Mouse (Mus musculus) cerebellum, adult 8-10 months (tissue): ENCODE data around the gene Aagab.

Experiments
- DNase-seq: peaks from one replicate; pipeline ENCODE4 v3.0.0; 2022

The Aagab gene

GRCm38 (mm10) chr9:63608006-63608405 lies 5.5 kb downstream of the Aagab start:
- no peak for DNase-seq

GRCm38 (mm10) chr9:63609246-63609645 lies 6.8 kb downstream of the Aagab start:
- DNase-seq = no peak

- no peak for DNase-seq
Measured at GRCm38 (mm10) chr9:63609776-63610175, 7.3 kb downstream of the Aagab start.

- no peak for DNase-seq
Measured at GRCm38 (mm10) chr9:63610231-63610630, 7.8 kb downstream of the Aagab start.

GRCm38 (mm10) chr9:63610841-63611366 lies 8.4 kb downstream of the Aagab start:
- no peak for DNase-seq

GRCm38 (mm10) chr9:63611967-63612366 lies 9.5 kb downstream of the Aagab start:
- no peak for DNase-seq

GRCm38 (mm10) chr9:63612565-63613515 lies 10.4 kb downstream of the Aagab start:
- DNase-seq = peak; percentile 37

- DNase-seq = no peak
Measured at GRCm38 (mm10) chr9:63613569-63613968, 11.1 kb downstream of the Aagab start.

- no peak for DNase-seq
Measured at GRCm38 (mm10) chr9:63614018-63614985, 11.8 kb downstream of the Aagab start.

- no peak for DNase-seq
Measured at GRCm38 (mm10) chr9:63617967-63618366, 15.5 kb downstream of the Aagab start.

- no peak for DNase-seq
Measured at GRCm38 (mm10) chr9:63623895-63624569, 21.6 kb downstream of the Aagab start.

GRCm38 (mm10) chr9:63625090-63625756 lies 22.8 kb downstream of the Aagab start:
- DNase-seq = no peak

GRCm38 (mm10) chr9:63632045-63632444 lies 29.6 kb downstream of the Aagab start:
- DNase-seq = no peak

GRCm38 (mm10) chr9:63632924-63633323 lies 30.5 kb downstream of the Aagab start:
- DNase-seq = no peak

- DNase-seq = no peak
Measured at GRCm38 (mm10) chr9:63633334-63633733, 30.9 kb downstream of the Aagab start.

GRCm38 (mm10) chr9:63636113-63636512 lies 33.7 kb downstream of the Aagab start:
- DNase-seq = no peak

- no peak for DNase-seq
Measured at GRCm38 (mm10) chr9:63641983-63642646, 39.7 kb downstream of the Aagab start.

- no peak for DNase-seq
Measured at GRCm38 (mm10) chr9:63644011-63644410, 41.6 kb downstream of the Aagab start.

- DNase-seq = no peak
Measured at GRCm38 (mm10) chr9:63645084-63645483, 42.6 kb downstream of the Aagab start.

- peak; percentile 45 for DNase-seq
Measured at GRCm38 (mm10) chr9:63647581-63648519, 45.4 kb downstream of the Aagab start.
